Mouse (Mus musculus): ENCODE measurements around the gene Hfm1. TPM values are rescaled to one million over a fixed set of nuclear protein-coding genes. Genes with fewer than 3 reads are reported as not detected.

The Hfm1 gene
- polyA plus RNA-seq, 1 experiment from 2014 or later: 6.7 TPM

DNA sequence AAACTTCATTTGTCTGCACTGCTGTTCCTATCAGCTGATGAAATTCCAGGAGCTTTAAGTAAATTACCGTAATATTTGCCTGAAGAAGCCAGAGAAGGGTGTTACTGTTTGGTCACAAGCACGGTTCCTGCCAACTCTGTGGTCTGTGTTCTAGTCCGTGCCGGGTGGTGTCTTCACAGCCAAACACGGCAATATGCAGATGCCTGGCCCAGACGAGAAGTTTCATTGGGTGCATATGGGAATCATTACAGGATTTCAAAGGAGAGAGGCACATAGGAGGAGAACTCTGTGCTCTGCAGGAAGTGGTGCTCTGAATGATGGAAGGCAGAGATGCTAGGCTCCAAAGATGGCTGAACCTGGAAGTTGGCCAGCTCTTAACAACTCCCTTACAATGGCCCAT, 94.7 kb downstream of the Hfm1 start:
- Histone ChIP-seq H3K4me2 (replicated peaks) (no peak overlapping the region), H3K9ac (replicated peaks) (no peak overlapping the region), H3K36me3 (no peaks in the 10 kb centered on the region), H3K9me3 (no peaks in the 10 kb centered on the region), H3K4me3 (no peak overlapping the region), H3K27ac (replicated peaks) (no peak overlapping the region), H3K27me3 (no peaks in the 10 kb centered on the region), H3K4me1 (no peaks in the 10 kb centered on the region)
- WGBS: 84% methylated on average over 6 of the region's 6 CpGs
- no peak for ATAC-seq (replicated peaks)

DNA sequence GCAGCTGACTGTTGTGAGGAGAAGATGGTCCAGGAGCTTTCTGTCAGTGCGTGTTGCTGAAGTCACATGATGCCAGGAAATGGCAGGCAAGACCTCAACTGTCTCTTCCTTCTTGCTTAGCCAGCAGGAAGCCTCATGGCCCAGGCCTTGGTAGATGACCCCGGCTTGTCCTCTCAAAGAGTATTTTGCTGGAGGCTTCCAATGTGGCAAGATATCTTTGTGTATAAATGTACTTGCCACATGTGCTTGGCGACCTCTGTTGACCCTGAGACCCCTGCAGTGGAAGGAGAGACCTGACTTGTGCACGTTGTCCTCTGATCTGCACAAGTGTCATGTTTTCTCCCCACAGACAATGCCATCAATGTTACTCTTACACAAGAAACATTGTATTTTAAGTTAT, 95.3 kb downstream of the Hfm1 start:
- Histone ChIP-seq H3K27me3 (no peaks in the 10 kb centered on the region), H3K27ac (replicated peaks) (no peak overlapping the region), H3K9ac (replicated peaks) (no peak overlapping the region), H3K9me3 (no peaks in the 10 kb centered on the region), H3K4me2 (replicated peaks) (no peak overlapping the region), H3K36me3 (no peaks in the 10 kb centered on the region), H3K4me1 (no peaks in the 10 kb centered on the region), H3K4me3 (no peak overlapping the region)
- WGBS: 85% methylated on average over 4 of the region's 4 CpGs
- ATAC-seq (replicated peaks): no peak

DNA sequence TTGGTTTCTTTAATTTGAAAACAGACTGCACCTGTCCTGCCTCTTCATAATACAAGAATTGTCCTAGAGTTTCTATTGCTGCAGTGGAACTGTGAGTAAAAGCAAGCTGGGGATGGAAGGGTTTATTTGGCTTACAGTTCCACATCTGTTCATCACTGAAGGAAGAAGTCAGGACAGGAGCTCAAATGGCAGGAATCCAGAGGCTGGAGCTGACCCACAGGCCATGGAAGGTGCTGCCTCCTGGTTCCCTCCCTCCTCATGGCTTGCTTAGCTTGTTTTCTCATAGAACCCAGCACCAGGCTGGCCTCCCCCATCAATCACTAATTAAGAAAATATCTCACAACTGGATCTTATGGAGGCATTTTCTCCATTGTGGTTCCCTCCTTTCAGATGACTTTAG, 99.4 kb downstream of the Hfm1 start:
- ATAC-seq (replicated peaks): no peak
- Histone ChIP-seq H3K36me3 (no peaks in the 10 kb centered on the region), H3K4me2 (replicated peaks) (no peak overlapping the region), H3K27me3 (no peaks in the 10 kb centered on the region), H3K4me3 (no peak overlapping the region), H3K4me1 (peaks cover 13% of the 10 kb centered on the region), H3K27ac (replicated peaks) (no peak overlapping the region), H3K9me3 (no peaks in the 10 kb centered on the region), H3K9ac (replicated peaks) (no peak overlapping the region)

DNA sequence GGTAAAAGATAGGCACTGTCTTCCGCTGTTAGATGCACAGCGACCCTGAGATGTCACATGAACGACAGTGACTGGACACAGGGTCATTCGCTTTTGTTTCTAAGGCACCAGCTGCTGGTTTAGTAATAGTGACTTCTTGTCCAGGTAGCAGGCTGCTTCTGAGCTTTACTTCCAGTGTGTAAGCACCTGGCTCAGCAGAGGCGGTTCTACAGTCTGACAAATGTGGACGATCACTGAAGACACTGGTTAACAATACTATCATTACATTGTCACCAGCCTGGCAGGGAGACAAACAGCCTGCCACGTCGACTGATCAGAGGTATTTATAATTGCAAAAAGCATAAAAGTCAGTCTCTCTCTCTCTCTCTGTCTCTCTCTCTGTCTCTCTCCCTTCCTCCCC, 100.1 kb downstream of the Hfm1 start:
- H3K36me3 ChIP-seq: no peaks in the 10 kb centered on the region
- H3K27ac ChIP-seq (replicated peaks): no peak overlapping the region
- WGBS: 58% methylated on average over 8 of the region's 8 CpGs
- 0 out of 2 replicates have a peak, but pooled peaks have one; percentile 6 for ATAC-seq (replicated peaks)
- no peaks in the 10 kb centered on the region for H3K27me3 ChIP-seq
- H3K4me2 ChIP-seq (replicated peaks): peak overlapping the region; percentile 72; the same call in 1 of the 2 replicates
- peak overlapping the region; percentile 41; the same call in 1 of the 2 replicates for H3K4me3 ChIP-seq
- no peaks in the 10 kb centered on the region for H3K9me3 ChIP-seq
- H3K9ac ChIP-seq (replicated peaks): no peak overlapping the region
- H3K4me1 ChIP-seq: peaks cover 13% of the 10 kb centered on the region

DNA sequence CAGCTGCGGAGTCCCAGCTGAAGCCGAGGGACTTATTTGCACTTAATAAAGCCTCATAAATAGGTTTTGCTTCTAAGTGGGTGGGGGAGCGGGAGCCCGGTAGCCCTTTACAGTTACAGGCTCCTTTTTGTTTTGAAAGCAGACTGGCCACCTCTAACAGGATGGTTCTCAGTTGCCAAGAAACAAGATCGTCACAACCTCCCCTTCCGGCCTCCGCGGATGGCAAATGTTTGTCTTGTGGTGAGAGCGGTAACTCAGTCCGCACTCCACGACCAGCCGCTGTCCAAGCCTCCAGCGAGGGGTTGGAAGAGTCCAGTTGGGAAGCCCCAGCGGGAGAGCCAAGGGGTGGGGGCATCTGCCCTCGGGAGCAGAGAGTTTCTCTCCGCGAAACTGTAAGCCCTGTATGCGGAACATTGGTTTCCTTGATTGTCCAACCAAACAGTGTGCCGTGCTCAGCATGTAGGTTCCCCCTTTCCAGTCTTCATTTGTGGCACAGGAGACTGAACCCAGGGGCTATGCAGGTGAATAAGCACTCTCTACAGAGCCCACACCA, 100.7 kb downstream of the Hfm1 start:
- H3K36me3 ChIP-seq: no peaks in the 10 kb centered on the region
- no peaks in the 10 kb centered on the region for H3K27me3 ChIP-seq
- peak; percentile 73 for ATAC-seq (replicated peaks)
- H3K27ac ChIP-seq (replicated peaks): peak overlapping the region; percentile 61
- H3K4me3 ChIP-seq: peak overlapping the region; percentile 41
- peak overlapping the region; percentile 46 for H3K9ac ChIP-seq (replicated peaks)
- peaks cover 13% of the 10 kb centered on the region for H3K4me1 ChIP-seq
- no peaks in the 10 kb centered on the region for H3K9me3 ChIP-seq
- peak overlapping the region; percentile 72 for H3K4me2 ChIP-seq (replicated peaks)
- 10% methylated on average over 19 of the region's 19 CpGs for WGBS

DNA sequence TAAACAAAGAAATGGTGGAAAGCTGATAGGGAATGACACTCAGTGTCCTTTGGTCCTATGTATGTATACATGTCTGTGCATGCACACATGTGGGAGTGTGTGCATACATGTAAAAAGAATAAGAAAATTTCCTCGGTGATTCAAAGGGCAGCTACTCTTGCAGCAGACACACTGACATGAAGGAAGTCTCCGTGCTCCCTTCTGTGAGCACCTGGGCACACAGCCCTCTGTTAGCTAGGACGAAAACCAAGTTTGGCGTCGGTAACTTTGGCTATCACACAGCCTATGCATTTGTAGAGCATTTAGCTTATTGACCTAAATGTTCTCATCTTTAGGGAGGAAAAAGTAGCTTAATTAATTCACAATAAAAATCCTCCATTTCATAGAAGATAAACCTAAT, 101.4 kb downstream of the Hfm1 start:
- ATAC-seq (replicated peaks): no peak; the same call in 1 of the 2 replicates
- WGBS: 64% methylated on average over 5 of the region's 5 CpGs
- H3K9ac ChIP-seq (replicated peaks): no peak overlapping the region

DNA sequence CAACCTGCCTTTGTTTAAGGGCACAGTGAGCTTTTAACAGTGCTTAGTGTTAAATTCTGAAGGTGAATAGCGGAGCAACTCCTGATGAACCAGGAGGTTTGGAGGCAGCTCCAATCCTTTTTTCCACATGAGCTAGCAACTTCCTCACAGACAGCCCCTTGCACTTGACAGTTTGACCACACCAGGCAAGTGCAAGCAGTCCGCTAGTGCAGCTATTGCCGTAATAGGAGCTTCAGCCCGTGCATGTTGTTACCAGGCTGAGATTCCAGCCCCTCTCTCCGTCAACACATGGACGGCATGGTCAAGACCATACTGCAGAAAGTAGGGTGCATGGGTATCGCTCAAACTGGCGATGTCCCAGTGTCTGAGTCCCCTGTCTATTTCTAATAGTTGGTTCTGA, 106.5 kb downstream of the Hfm1 start:
- Histone ChIP-seq H3K9me3 (no peaks in the 10 kb centered on the region), H3K4me3 (no peak overlapping the region), H3K9ac (replicated peaks) (no peak overlapping the region), H3K27me3 (peaks cover 6% of the 10 kb centered on the region; the same call in 1 of the 2 replicates), H3K4me1 (0 out of 2 replicates have a peak, but pooled peaks cover 3% of the 10 kb centered on the region), H3K4me2 (replicated peaks) (no peak overlapping the region), H3K36me3 (no peaks in the 10 kb centered on the region), H3K27ac (replicated peaks) (no peak overlapping the region)
- 87% methylated on average over 8 of the region's 8 CpGs for WGBS
- no peak for ATAC-seq (replicated peaks)

More for the DNA sequence above, 101.4 kb downstream of the Hfm1 start:
- no peaks in the 10 kb centered on the region for H3K36me3 ChIP-seq
- peak overlapping the region; percentile 41 for H3K4me3 ChIP-seq
- no peaks in the 10 kb centered on the region for H3K27me3 ChIP-seq
- peaks cover 13% of the 10 kb centered on the region for H3K4me1 ChIP-seq
- H3K9me3 ChIP-seq: no peaks in the 10 kb centered on the region
- H3K4me2 ChIP-seq (replicated peaks): peak overlapping the region; percentile 72
- peak overlapping the region; percentile 61 for H3K27ac ChIP-seq (replicated peaks)

DNA sequence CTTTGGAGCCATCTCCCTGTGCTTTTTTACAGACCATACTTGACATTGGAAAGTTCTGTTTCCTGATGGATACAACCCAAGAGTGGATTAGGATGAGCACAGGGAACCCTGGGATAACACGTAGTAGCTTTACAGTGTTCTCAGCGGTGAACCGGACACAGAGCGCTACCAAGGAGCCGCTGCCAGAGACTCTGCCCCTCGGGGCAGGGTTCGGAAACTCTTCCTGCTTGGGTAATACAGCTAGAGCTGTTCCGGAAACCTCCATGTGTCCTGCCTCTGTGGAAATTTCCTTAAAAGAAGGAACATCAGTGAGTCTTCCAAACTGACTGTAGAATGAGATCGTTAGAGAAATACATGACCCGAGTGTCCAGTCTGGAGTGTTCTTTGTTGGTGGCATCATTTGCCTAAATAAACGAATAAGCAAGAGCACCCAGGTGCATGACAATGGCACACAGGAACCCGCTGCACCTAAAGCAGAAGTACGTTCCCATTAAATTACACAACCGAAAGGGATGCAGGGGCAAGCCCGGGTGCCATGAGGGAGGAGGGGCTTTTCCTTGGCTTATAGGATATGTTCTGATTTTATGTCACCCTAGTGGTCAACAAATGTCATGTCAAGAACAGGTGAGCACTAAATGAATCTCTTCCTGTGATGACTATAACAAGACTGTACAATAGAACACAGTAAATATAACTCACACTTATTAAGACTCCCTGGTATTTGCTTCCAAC, 110.0 kb downstream of the Hfm1 start:
- H3K9me3 ChIP-seq: no peaks in the 10 kb centered on the region
- ATAC-seq (replicated peaks): no peak
- no peak overlapping the region for H3K4me3 ChIP-seq
- H3K9ac ChIP-seq (replicated peaks): no peak overlapping the region
- H3K4me2 ChIP-seq (replicated peaks): peak overlapping the region; percentile 10; the same call in 1 of the 2 replicates
- H3K4me1 ChIP-seq: no peaks in the 10 kb centered on the region
- no peaks in the 10 kb centered on the region for H3K36me3 ChIP-seq
- peaks cover 6% of the 10 kb centered on the region; the same call in 1 of the 2 replicates for H3K27me3 ChIP-seq
- 58% methylated on average over 15 of the region's 15 CpGs for WGBS
- no peak overlapping the region for H3K27ac ChIP-seq (replicated peaks)

DNA sequence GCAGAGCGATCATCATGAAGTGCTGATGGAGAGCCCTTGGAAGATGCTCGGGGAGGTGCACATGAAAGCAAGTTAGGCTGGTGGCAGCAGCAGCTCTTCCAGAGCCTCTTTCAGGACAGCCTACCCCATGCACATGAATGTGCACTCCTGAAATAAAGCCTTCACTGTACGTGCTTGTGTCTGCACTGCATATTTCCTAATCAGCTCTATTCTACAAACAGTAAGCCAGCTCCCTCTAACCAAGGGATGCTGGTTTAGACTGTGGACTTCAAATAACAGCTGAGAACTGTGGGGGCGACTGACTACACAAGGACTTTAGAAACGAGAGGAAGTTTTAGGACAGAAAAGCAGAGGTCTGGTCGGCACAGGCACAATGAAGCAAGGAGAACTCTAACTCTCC, 111.5 kb downstream of the Hfm1 start:
- Histone ChIP-seq H3K4me3 (no peak overlapping the region), H3K27me3 (peaks cover 6% of the 10 kb centered on the region; the same call in 1 of the 2 replicates), H3K36me3 (no peaks in the 10 kb centered on the region), H3K4me2 (replicated peaks) (no peak overlapping the region), H3K27ac (replicated peaks) (no peak overlapping the region), H3K9me3 (no peaks in the 10 kb centered on the region), H3K9ac (replicated peaks) (no peak overlapping the region), H3K4me1 (no peaks in the 10 kb centered on the region)
- no peak for ATAC-seq (replicated peaks)
- WGBS: 56% methylated on average over 6 of the region's 6 CpGs

DNA sequence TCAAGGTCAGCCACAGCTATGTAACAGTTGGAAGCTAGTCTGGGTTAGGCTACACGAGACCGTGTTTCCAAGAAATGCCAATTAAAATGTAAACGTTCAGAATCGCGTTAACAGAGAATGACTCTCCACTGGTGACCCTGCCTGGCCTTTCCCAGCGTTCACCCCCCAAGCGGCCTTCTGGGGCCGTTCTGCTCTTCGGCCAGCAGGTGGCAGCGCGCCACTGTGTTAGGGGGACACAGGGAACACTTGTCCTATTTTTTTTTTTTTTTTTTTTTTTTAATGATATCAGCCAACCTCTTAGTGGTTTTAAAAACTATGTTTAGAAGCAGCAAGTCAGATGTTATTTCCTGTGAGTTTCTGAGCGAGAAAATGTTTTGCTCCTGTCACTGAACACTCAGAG, 123.0 kb downstream of the Hfm1 start:
- H3K27me3 ChIP-seq: peaks cover 4% of the 10 kb centered on the region; the same call in 1 of the 2 replicates
- no peaks in the 10 kb centered on the region for H3K36me3 ChIP-seq
- H3K9ac ChIP-seq (replicated peaks): no peak overlapping the region
- no peaks in the 10 kb centered on the region for H3K9me3 ChIP-seq
- no peak overlapping the region for H3K27ac ChIP-seq (replicated peaks)
- 2% methylated on average over 12 of the region's 12 CpGs for WGBS
- no peak overlapping the region for H3K4me3 ChIP-seq
- ATAC-seq (replicated peaks): 0 out of 2 replicates have a peak, but pooled peaks have one; percentile 7
- peaks cover 10% of the 10 kb centered on the region for H3K4me1 ChIP-seq
- no peak overlapping the region for H3K4me2 ChIP-seq (replicated peaks)

DNA sequence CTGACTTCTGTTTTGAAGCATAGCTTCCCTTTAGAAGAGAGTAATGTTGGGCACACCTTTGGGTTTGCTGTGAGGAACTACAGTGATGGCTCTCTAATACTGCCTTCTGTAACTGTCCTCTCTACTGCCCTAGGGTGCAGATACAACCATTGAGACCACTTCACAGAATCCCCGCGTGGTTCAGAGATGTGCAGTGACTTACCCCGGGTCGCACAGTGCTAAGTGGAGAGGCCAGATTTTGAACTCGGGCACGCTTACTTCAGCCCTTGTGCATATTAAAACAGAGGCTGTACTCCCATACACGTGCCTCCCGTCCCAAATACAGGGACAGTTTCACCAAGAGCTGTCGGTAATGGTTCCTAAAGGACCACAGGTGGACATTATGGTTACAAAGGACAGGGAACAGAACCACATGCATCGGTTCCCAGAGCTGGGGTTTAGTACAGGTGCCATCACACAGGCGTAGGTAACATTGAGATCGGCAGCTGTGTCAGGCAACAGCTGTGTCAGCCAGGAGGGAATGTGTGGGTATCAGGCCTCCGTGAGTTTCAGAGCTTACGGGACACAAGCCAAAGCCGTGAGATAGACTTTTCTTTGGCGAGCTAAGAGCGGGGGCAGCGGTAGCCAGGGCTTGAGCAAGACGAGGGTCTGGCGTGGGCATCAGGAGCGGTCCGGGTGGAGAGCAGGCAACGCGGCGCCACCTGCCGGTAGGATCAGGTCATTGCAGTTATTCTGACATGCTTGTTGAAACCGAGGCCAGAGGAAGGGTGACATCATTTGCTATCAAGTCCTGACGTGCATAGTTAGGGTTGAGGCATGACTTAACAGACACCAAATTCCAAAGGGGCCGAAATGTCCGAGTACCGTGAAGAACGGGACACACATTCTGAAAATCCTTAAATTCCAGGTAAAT, 124.0 kb downstream of the Hfm1 start:
- Histone ChIP-seq H3K4me2 (replicated peaks) (peak overlapping the region; percentile 51), H3K27ac (replicated peaks) (no peak overlapping the region), H3K9me3 (no peaks in the 10 kb centered on the region), H3K9ac (replicated peaks) (peak overlapping the region; percentile 28; the same call in 1 of the 2 replicates), H3K4me3 (peak overlapping the region; percentile 34), H3K4me1 (peaks cover 10% of the 10 kb centered on the region), H3K36me3 (no peaks in the 10 kb centered on the region), H3K27me3 (peaks cover 4% of the 10 kb centered on the region; the same call in 1 of the 2 replicates)
- 7% methylated on average over 32 of the region's 32 CpGs for WGBS
- peak; percentile 70 for ATAC-seq (replicated peaks)
